ENCODE assay signal across 28 mouse cellular contexts in genomic region chr12:57672414-57672813, GRCm38 (mm10).
"Had no signal": no experiment of that assay in that cellular context is flagged by ENCODE, and none has a peak within 500 bp of the region (broad histone marks: within the 10 kb centered on the region; RNA-seq: fewer than 3 reads in every experiment).

No protein-coding gene starts in this region.

- ATAC-seq: liver, postnatal 0 days; lung, postnatal 0 days; midbrain, embryonic 13.5 days; midbrain, embryonic 15.5 days; midbrain, embryonic 16.5 days had no signal

- DNase-seq: left cerebral cortex, postnatal 4 days; liver; liver, embryonic 13.5 days; liver, postnatal 0 days; lung, adult 2 months; lung, embryonic 14.5 days; lung, postnatal 10 days; lung, postnatal 14 days; lung, postnatal 36 days; lung, postnatal 4 days had no signal

- H3K27ac ChIP-seq: left cerebral cortex, adult 2 months; limb, embryonic 10.5 days; limb, embryonic 12.5 days; limb, embryonic 13.5 days; limb, embryonic 15.5 days; liver, embryonic 13.5 days; liver, embryonic 14.5 days; liver, embryonic 15.5 days; lung, embryonic 15.5 days; macrophage; midbrain, embryonic 10.5 days; midbrain, embryonic 12.5 days; midbrain, embryonic 13.5 days; midbrain, embryonic 15.5 days had no signal

- H3K9me3 ChIP-seq: limb, embryonic 10.5 days; limb, embryonic 12.5 days; limb, embryonic 13.5 days; limb, embryonic 15.5 days; liver, embryonic 13.5 days; liver, embryonic 15.5 days; lung, embryonic 15.5 days; midbrain, embryonic 10.5 days; midbrain, embryonic 12.5 days; midbrain, embryonic 13.5 days; midbrain, embryonic 15.5 days had no signal

- H3K27me3 ChIP-seq: limb, embryonic 12.5 days; limb, embryonic 13.5 days; limb, embryonic 15.5 days; liver, embryonic 13.5 days; liver, embryonic 15.5 days; lung, embryonic 15.5 days; megakaryocyte, embryonic 14.5 days; midbrain, embryonic 12.5 days; midbrain, embryonic 13.5 days; midbrain, embryonic 15.5 days had no signal

- H3K4me1 ChIP-seq: limb, embryonic 10.5 days; limb, embryonic 12.5 days; limb, embryonic 13.5 days; limb, embryonic 15.5 days; liver, embryonic 13.5 days; liver, embryonic 15.5 days; lung, embryonic 15.5 days; megakaryocyte, embryonic 14.5 days; midbrain, embryonic 10.5 days; midbrain, embryonic 12.5 days; midbrain, embryonic 13.5 days; midbrain, embryonic 15.5 days had no signal

- H3K4me3 ChIP-seq: left cerebral cortex, adult 2 months; limb, embryonic 10.5 days; limb, embryonic 12.5 days; limb, embryonic 13.5 days; limb, embryonic 15.5 days; liver, embryonic 13.5 days; liver, embryonic 15.5 days; lung, embryonic 15.5 days; megakaryocyte, embryonic 14.5 days; midbrain, embryonic 10.5 days; midbrain, embryonic 12.5 days; midbrain, embryonic 13.5 days; midbrain, embryonic 15.5 days; myocyte had no signal

- H3K36me3 ChIP-seq: limb, embryonic 10.5 days; limb, embryonic 12.5 days; limb, embryonic 13.5 days; limb, embryonic 15.5 days; liver, embryonic 13.5 days; liver, embryonic 15.5 days; lung, embryonic 15.5 days; midbrain, embryonic 10.5 days; midbrain, embryonic 12.5 days; midbrain, embryonic 13.5 days; midbrain, embryonic 15.5 days had no signal

- H3K4me2 ChIP-seq: limb, embryonic 12.5 days; limb, embryonic 13.5 days; limb, embryonic 15.5 days; liver, embryonic 11.5 days; liver, embryonic 13.5 days; liver, embryonic 15.5 days; lung, embryonic 14.5 days; lung, embryonic 15.5 days; midbrain, embryonic 12.5 days; midbrain, embryonic 13.5 days; midbrain, embryonic 15.5 days had no signal

- H3K9ac ChIP-seq: limb, embryonic 12.5 days; limb, embryonic 13.5 days; limb, embryonic 15.5 days; liver, embryonic 13.5 days; liver, embryonic 14.5 days; liver, embryonic 15.5 days; liver, postnatal 0 days; lung, embryonic 14.5 days; lung, embryonic 15.5 days; midbrain, embryonic 12.5 days; midbrain, embryonic 13.5 days; midbrain, embryonic 15.5 days had no signal
